Mouse (Mus musculus) liver, postnatal 0 days (tissue): ENCODE data around the gene Foxn2.

Experiments used
- CTCF ChIP-seq: sonication (generic); IDR thresholded peaks from 2 replicates; pipeline ENCODE4 v1.5.1; 2016; ENCODE audit warnings: antibody characterized with exemption, low read depth
- EP300 ChIP-seq: IDR thresholded peaks from 2 replicates; pipeline ENCODE4 v1.6.1; 2016; ENCODE audit warnings: antibody characterized with exemption, low read depth, mild to moderate bottlenecking

DNA sequence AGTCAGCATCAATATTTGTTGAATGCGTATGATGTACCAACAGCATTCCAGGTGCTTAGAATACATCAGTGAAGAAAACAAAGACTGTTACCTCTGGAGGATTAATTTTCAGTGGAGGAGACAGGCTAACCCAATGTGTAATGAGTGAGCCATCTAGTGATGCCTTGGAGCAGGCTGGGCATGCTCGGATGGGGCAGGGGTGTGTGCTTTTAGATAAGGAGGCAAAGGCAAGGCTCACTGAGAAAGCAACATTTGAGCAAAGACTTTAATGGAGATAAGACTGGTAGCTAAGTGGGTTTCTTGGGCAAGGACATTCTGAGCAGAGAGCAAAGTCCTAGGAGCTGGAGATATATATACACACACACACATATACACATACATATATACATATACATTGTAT lies 9.8 kb upstream of the Foxn2 start:
- TF ChIP-seq EP300 (peak; percentile 87), CTCF (peak; percentile 45)
